Mouse (Mus musculus) liver, embryonic 15.5 days (tissue): ENCODE measurements around the gene Cd164. TPM values are rescaled to one million over a fixed set of nuclear protein-coding genes. Genes with fewer than 3 reads are reported as not detected.

Source experiments
- ATAC-seq: fragments of 200-750 bp; cut with Nextera tagmentation; 2 replicates; pipeline ENCODE4 v1.8.0; 2017; ENCODE audit warnings: moderate number of reproducible peaks, mild to moderate bottlenecking, moderate library complexity; ENCODE audit not compliant: insufficient read depth
- H3K27ac ChIP-seq: fragments of 300-500 bp; sonication (generic); replicated peaks from 2 replicates; pipeline ENCODE4 v1.5.1; 2015; ENCODE audit warnings: mild to moderate bottlenecking, inconsistent platforms
- H3K27me3 ChIP-seq: fragments of 300-500 bp; sonication (generic); 2 replicates; pipeline ENCODE4 v1.6.1; 2015; ENCODE audit warnings: mild to moderate bottlenecking, inconsistent platforms
- H3K36me3 ChIP-seq: fragments of 300-500 bp; sonication (generic); replicated peaks from 2 replicates; pipeline ENCODE4 v1.6.1; 2015; ENCODE audit warnings: moderate library complexity, mild to moderate bottlenecking, inconsistent platforms
- H3K4me1 ChIP-seq: fragments of 300-500 bp; sonication (generic); replicated peaks from 2 replicates; pipeline ENCODE4 v1.6.1; 2015; ENCODE audit warnings: inconsistent platforms
- H3K4me2 ChIP-seq: fragments of 300-500 bp; sonication (generic); 2 replicates; pipeline ENCODE4 v1.6.1; 2015; ENCODE audit warnings: moderate library complexity, mild to moderate bottlenecking, inconsistent platforms
- H3K4me3 ChIP-seq: fragments of 300-500 bp; sonication (generic); replicated peaks from 2 replicates; pipeline ENCODE4 v1.5.1; 2015; ENCODE audit warnings: mild to moderate bottlenecking, inconsistent platforms
- H3K9ac ChIP-seq: fragments of 300-500 bp; sonication (generic); 2 replicates; pipeline ENCODE4 v1.6.1; 2015; ENCODE audit warnings: moderate library complexity, mild to moderate bottlenecking, inconsistent platforms
- H3K9me3 ChIP-seq: fragments of 300-500 bp; sonication (generic); replicated peaks from 2 replicates; pipeline ENCODE4 v1.6.1; 2016; ENCODE audit warnings: inconsistent platforms
- WGBS: fragments of 180-500 bp; shearing (Covaris S2); methylation state at CpG from one replicate; pipeline ENCODE4 v1.1.7; 2015; ENCODE audit warnings: mixed read lengths; ENCODE audit not compliant: insufficient replicate concordance; 5-methylcytosine and 5-hydroxymethylcytosine counted together
- polyA plus RNA-seq: library from polyadenylated mRNA; unstranded; fragments of >200 nt; fragmentation: Nextera tagmentation; extraction: Ambion mirVana; gene quantifications from 2 replicates; pipeline ENCODE4 v1.2.1, GENCODE M21; 2015

The Cd164 gene
- 57.8 and 61.8 TPM in 2 replicates for polyA plus RNA-seq

DNA sequence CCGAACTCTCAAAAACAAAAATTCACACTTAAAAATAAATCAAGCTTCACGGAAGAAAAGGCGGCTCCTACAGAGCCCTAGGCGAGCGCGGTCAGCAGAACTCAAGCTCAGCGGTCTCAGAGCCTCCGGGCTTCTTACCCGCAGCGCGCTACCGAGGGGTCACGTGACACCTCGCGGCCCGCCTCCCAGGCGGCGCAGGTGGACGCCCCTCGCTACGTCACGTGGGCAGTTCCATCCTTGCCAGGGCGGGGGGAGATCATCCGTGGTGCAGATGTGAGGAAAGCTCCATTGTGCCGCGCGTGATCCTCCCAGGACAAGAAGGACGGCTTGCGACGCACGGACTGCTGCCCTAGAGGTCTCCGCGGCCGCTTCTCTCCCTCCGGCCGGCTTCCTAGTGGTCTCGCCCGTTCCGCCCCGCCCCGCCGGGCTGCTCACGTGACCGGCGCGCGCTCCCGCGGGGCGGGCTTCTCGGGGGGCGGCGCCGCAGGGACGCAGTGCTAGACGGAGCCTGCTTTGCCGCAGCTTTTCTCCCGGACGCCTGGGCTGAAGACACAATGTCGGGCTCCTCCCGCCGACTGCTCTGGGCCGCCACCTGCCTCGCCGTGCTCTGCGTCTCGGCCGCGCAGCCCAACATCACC is at the start of gene Cd164:
Cd164 (plus strand) TSS at position 434 of the 638 bp plus-strand sequence.
- H3K27ac ChIP-seq = peak within 1 kb of the TSS; percentile 93
- under 1% methylated on average over 69 of the region's 69 CpGs for WGBS
- ATAC-seq = peak; percentile 89

DNA sequence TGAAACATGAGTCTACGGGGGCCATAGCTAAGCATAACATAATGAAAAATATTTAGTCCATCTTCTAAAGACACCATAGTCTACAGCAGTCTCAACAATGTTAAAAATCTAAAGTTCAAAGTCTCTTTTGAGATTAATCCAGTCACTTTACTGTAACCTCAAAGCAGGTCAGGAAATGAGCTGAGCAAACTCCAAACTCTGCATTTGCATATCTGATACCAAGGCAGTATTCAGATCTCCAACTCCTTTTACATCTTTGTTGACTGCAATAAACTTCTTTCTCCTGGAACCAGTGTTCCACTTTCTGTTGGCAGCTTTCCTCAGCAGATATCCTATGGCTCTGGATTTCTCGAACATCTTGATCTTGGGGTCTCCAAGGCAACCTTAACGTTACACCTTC is 48.5 kb upstream of the Cd164 start:
- Histone ChIP-seq H3K4me3 (no peak overlapping the region), H3K9ac (no peak overlapping the region), H3K36me3 (0 out of 2 replicates have a peak, but pooled peaks cover 5% of the 10 kb centered on the region), H3K4me2 (no peak overlapping the region), H3K27ac (no peak overlapping the region), H3K27me3 (no peaks in the 10 kb centered on the region; the same call in 1 of the 2 replicates), H3K4me1 (peaks cover 32% of the 10 kb centered on the region), H3K9me3 (no peaks in the 10 kb centered on the region)
- WGBS = 63% methylated on average over 3 of the region's 3 CpGs
- no peak for ATAC-seq

More for the DNA sequence above, at the start of gene Cd164:
- Histone ChIP-seq H3K36me3 (peaks cover 9% of the 10 kb centered on the region; the same call in 1 of the 2 replicates), H3K4me1 (peaks cover 27% of the 10 kb centered on the region), H3K9me3 (no peaks in the 10 kb centered on the region), H3K27me3 (no peaks in the 10 kb centered on the region), H3K4me2 (peak within 1 kb of the TSS; percentile 83), H3K9ac (peak within 1 kb of the TSS; percentile 98), H3K4me3 (peak within 1 kb of the TSS; percentile 99)

DNA sequence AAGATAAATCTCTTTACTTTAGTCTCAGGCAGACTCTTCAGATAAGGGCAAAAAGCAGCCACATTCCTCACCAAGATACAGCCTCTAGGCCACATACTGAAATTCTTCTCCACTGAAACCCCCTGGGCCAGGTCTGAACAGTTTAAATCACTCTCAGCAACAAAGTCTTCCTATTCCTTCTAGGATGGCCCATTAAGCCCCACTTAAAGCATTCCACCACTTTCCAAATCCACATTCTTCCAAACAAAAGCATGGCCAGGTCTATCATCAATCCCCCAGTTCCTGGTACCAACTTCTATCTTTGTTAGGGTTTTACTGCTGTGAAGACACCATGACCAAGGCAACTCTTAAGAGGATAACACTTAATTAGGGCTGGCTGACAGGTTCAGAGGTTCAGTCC is 46.7 kb upstream of the Cd164 start:
- Histone ChIP-seq H3K9ac (no peak overlapping the region), H3K4me3 (no peak overlapping the region), H3K9me3 (no peaks in the 10 kb centered on the region), H3K4me2 (no peak overlapping the region), H3K27me3 (peaks cover 18% of the 10 kb centered on the region), H3K36me3 (no peaks in the 10 kb centered on the region), H3K4me1 (peaks cover 50% of the 10 kb centered on the region), H3K27ac (no peak overlapping the region)
- no peak for ATAC-seq

DNA sequence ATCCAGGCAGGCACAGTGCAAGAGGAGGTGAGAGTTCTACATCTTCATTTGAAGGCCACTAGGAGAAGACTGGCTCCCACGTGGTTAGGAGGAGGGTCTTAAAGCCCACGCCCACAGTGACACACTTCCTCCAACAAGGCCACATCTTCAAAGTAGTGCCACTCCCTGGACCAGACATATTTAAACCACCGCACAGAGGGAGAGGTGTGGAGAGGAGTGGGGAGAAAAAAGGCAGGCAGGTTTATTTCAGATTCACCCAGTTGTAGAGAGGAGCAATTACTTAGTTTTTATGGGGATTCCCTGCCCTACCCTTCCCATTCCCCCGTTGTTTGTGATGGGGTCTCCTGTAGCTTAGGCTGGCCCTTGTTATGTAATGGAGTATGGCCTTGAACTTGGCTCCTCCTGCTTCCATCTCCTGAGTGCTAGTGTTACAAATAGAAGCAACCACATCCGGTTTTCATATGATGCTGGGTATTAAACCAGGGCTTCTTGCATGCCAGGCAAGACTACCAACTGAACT is 46.2 kb upstream of the Cd164 start:
- peaks cover 55% of the 10 kb centered on the region for H3K4me1 ChIP-seq
- no peak overlapping the region for H3K4me3 ChIP-seq
- H3K9me3 ChIP-seq = no peaks in the 10 kb centered on the region
- peaks cover 21% of the 10 kb centered on the region for H3K27me3 ChIP-seq
- no peak for ATAC-seq
- H3K36me3 ChIP-seq = no peaks in the 10 kb centered on the region
- no peak overlapping the region for H3K9ac ChIP-seq
- no peak overlapping the region for H3K4me2 ChIP-seq
- no peak overlapping the region for H3K27ac ChIP-seq
- WGBS = 47% methylated on average over 5 of the region's 5 CpGs

DNA sequence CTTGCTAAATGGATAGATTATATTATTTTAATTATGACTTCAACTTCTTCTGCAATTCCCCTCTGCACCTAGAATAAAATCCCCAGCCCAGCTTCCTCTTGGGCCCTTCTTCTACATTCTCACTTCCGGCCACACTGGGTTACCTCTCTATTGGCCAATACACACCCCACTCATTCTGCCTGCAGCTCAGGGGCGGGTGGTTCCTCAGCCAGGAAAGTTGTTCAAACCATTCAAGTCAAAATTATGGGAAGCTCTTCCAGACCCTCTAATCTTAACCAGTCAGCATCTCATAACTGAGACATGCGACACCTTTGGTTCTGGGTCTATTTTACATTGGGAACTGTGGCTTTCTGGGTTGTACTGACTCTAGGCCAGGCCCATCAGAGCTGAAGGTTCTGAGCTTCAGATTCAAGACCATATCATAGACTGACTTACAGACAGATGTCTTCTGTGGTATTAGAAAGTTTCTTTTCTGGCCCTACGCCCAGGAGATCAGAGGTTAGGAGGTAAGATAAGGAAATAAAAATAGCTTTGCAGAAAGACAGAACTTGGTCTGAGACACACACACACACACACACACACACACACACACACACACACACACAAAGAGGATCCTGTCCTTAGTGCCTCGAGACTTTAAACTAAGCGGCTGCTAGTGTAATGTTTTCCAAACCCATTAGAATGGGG is 45.3 kb upstream of the Cd164 start:
- Histone ChIP-seq H3K27me3 (peaks cover 29% of the 10 kb centered on the region), H3K9me3 (no peaks in the 10 kb centered on the region), H3K27ac (no peak overlapping the region), H3K4me1 (peaks cover 56% of the 10 kb centered on the region), H3K4me3 (no peak overlapping the region), H3K36me3 (no peaks in the 10 kb centered on the region), H3K9ac (no peak overlapping the region), H3K4me2 (no peak overlapping the region)
- peak; percentile 29; the same call in 1 of the 2 replicates for ATAC-seq
- 19% methylated on average over 6 of the region's 6 CpGs for WGBS

DNA sequence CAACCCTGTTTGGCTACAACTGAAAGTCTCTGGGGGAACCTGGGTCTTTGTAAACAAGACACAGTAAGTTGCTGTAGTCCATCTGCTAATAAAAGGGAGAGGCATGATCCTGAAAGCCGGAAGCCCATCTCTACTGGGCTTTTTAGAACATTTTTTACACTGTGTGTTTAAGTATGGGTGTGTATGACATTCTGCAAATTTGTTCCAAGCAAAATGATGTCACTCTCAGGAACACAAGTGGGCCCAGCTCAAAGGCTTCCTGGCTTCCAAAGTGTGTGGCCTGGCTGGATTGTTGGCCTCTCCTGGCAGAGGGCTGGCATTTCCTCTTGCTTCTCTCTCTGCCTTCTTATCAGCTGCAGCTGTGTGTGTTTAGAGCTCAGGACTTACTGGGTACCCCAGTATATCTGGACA is 44.2 kb upstream of the Cd164 start:
- WGBS = 60% methylated on average over 1 of the region's 1 CpGs

DNA sequence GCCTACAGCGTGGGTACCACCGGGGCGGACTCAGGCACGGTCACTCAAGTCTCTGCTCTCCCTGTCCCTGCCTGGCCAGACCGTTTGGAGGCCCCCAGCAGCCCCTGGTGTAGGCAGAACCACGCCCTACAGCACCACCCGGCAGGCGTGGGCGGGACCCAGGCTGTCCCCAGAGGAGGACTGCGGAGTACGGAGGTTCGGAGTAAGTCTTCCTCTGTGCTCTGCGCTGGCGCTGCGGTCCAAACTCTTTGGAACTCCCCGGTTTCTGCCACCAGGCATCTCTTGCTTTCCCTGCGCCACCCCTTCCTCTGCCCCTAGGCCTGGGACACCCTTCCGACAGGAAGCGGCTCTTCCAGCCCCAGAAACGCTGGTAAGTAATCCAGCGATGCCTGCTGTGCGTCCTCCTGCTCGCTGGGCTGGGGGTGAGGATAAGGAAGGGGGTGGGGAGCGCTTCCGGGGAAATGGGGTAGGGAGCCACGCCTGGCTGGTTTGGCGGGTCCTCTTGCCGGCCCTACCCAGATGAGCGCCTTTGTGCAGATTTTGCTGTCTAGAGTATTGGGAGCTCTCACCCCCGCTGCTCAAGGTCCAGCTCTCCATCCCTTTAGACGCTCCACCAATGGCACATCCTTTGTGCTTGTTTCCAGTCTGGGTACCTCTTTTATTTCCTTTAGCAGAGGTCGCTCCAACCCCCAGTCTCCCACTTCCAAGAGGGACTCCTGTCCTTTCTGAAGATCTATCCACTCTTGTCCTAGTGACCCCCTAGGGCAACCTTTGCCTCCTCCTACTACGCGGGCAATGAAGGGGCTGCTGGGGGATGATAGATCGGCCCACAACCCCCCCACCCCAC is 42.8 kb upstream of the Cd164 start, which contains the start of gene Mical1:
Mical1 (plus strand) TSS at position 144 of the 847 bp plus-strand sequence.
- peak; percentile 61 for ATAC-seq
- H3K4me1 ChIP-seq = peaks cover 65% of the 10 kb centered on the region
- H3K27me3 ChIP-seq = peaks cover 37% of the 10 kb centered on the region
- no peaks in the 10 kb centered on the region for H3K36me3 ChIP-seq
- H3K9me3 ChIP-seq = no peaks in the 10 kb centered on the region
- peak within 1 kb of the TSS; percentile 55 for H3K9ac ChIP-seq
- H3K27ac ChIP-seq = peak within 1 kb of the TSS; percentile 57
- WGBS = 0% methylated on average over 35 of the region's 35 CpGs
- H3K4me3 ChIP-seq = peak within 1 kb of the TSS; percentile 61
- H3K4me2 ChIP-seq = peak within 1 kb of the TSS; percentile 92

More for the DNA sequence above, 44.2 kb upstream of the Cd164 start:
- no peak for ATAC-seq
- H3K9me3 ChIP-seq = no peaks in the 10 kb centered on the region
- peak overlapping the region; percentile 15; the same call in 1 of the 2 replicates for H3K4me2 ChIP-seq
- H3K27ac ChIP-seq = peak overlapping the region; percentile 24; the same call in 1 of the 2 replicates
- peaks cover 35% of the 10 kb centered on the region for H3K27me3 ChIP-seq
- no peaks in the 10 kb centered on the region for H3K36me3 ChIP-seq
- H3K4me3 ChIP-seq = no peak overlapping the region
- no peak overlapping the region for H3K9ac ChIP-seq
- peaks cover 56% of the 10 kb centered on the region for H3K4me1 ChIP-seq

DNA sequence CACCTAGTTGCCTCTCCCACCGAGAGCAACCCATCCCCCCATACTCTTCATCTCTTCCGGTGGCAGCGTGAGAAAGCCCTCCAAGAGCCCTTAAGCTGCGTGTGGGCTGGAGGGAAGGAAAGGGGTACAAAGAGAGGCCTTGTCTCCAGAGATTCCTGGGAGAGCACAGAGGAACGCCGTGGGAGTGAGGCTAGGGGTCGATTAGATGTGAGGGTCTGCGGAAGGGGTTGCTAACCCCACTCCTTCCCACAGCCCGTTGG is 42.3 kb upstream of the Cd164 start:
- H3K36me3 ChIP-seq = no peaks in the 10 kb centered on the region
- whole genome bisulfite sequencing = under 1% methylated on average over 9 of the region's 9 CpGs
- H3K27ac ChIP-seq = peak overlapping the region; percentile 57
- H3K27me3 ChIP-seq = peaks cover 39% of the 10 kb centered on the region
- no peak for ATAC-seq
- no peaks in the 10 kb centered on the region for H3K9me3 ChIP-seq
- H3K9ac ChIP-seq = peak overlapping the region; percentile 55
- peak overlapping the region; percentile 61 for H3K4me3 ChIP-seq
- peak overlapping the region; percentile 92 for H3K4me2 ChIP-seq
- H3K4me1 ChIP-seq = peaks cover 68% of the 10 kb centered on the region

DNA sequence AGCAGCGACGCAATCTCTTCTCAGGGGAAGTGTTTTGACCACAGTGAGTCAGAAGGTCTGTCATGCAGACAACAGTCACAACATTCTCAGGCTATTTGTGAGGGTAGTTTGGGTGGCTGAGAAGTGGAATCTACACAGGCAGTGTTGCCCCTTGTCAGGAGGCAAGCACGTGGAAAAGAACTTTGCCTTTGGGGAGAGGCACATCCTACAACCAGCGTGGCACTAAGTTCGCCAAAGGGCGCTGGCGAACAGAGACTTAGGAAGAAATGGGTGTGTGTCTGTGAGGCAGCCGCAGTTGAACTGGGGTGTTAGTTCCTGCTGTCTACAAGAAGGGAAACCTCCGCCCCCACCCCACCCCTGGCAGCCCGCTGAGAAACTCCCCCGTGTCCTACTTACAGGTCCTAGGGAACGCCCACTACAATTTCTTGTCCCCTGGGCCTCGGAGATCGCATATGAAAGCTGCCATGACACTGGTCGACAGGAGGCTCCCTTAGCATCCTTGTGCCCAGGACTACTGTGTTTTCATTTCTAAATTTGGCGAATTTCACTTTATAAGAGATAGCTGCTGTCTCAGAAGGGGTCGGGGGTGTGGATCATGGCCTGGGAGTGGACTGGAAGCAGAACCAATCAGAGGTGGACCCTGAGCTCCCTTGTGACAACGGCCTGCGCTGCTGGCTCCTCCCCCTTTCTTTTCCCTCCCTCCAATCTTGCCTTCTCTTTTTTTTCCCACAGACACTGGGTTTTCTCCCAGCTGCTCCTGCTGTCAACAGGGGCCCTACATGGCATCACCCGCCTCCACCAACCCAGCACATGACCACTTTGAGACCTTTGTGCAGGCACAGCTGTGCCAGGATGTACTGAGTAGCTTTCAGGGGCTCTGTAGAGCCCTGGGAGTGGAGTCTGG is 41.7 kb upstream of the Cd164 start:
- Histone ChIP-seq H3K4me3 (peak overlapping the region; percentile 61), H3K27ac (peak overlapping the region; percentile 57; the same call in 1 of the 2 replicates), H3K9ac (peak overlapping the region; percentile 55; the same call in 1 of the 2 replicates), H3K9me3 (no peaks in the 10 kb centered on the region), H3K36me3 (no peaks in the 10 kb centered on the region), H3K27me3 (peaks cover 41% of the 10 kb centered on the region), H3K4me1 (peaks cover 65% of the 10 kb centered on the region), H3K4me2 (peak overlapping the region; percentile 92)
- ATAC-seq = peak; percentile 38
- WGBS = 4% methylated on average over 20 of the region's 20 CpGs

DNA sequence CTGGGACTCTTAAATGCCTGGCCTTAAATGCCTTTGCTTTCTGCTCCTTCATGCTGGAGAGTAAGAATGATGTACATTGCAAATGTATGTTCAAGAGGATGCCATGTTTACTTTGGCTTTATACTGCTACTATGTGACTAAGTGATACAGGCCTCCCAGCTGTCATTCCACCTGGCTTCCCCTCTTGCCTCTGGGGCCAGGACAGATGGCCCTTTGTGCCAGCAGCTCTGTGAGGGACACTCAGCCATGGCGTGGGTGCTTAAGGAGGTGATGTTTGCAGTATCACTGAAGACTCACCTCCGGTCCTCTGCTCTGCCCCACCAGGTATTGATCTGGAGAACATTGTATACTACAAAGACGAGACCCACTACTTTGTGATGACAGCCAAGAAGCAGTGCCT is 39.3 kb upstream of the Cd164 start:
- 76% methylated on average over 3 of the region's 3 CpGs for WGBS

More for the DNA sequence above, 39.3 kb upstream of the Cd164 start:
- peaks cover 44% of the 10 kb centered on the region for H3K4me1 ChIP-seq
- H3K4me3 ChIP-seq = no peak overlapping the region
- H3K9ac ChIP-seq = no peak overlapping the region
- H3K36me3 ChIP-seq = 0 out of 2 replicates have a peak, but pooled peaks cover 3% of the 10 kb centered on the region
- no peaks in the 10 kb centered on the region for H3K9me3 ChIP-seq
- no peak for ATAC-seq
- peaks cover 41% of the 10 kb centered on the region for H3K27me3 ChIP-seq
- H3K27ac ChIP-seq = no peak overlapping the region
- no peak overlapping the region for H3K4me2 ChIP-seq
